Mouse (Mus musculus): ENCODE results near the gene Gm28778.

DNA sequence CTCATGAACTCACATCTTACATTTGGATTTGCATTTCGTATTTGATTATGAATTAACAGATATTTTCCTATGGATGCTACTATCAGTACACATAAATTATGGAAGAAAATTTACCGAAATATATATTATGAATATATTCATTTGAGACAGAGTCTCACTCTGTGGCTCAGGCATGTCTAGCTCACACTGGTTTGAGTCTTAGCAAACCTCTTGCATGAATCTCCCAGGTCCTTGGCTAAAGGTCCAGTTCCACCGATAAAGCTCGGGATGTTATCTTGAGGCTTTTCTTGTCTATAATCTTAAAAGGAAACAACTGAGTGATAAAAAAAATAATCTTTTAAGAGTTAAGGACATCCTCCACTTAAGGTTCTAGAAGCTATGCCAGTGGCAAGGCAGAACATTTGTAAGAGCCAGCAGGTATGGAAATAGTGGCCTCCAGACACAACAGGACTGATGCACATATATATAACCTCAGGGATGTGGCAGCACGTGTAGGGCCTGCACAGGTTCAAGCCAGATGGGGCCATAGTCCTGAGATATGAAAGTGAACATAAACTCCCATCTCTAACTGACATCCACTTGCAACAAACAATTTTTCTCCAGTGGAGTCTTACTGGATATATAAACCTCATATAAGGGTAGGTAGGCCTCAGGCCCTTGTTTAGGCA lies 28.1 kb downstream of the Gm28778 start:
- TF ChIP-seq CTCF (IDR thresholded peaks at IDR 0.05; ENCODE audit: low read depth, low read length) (no peak), POLR2A (IDR thresholded peaks at IDR 0.05; ENCODE audit: extremely low read depth, insufficient read depth, low read length) (no peak)
